Mouse (Mus musculus) cerebellum, postnatal 10 days (tissue): ENCODE data around the gene Cfap73.

Source experiments
- DNase-seq, 2 experiments: peaks; one replicate each; pipeline ENCODE4 v3.0.0; 2021; ENCODE audit warnings: mixed read lengths in 2 of 2

Cfap73 gene

DNA sequence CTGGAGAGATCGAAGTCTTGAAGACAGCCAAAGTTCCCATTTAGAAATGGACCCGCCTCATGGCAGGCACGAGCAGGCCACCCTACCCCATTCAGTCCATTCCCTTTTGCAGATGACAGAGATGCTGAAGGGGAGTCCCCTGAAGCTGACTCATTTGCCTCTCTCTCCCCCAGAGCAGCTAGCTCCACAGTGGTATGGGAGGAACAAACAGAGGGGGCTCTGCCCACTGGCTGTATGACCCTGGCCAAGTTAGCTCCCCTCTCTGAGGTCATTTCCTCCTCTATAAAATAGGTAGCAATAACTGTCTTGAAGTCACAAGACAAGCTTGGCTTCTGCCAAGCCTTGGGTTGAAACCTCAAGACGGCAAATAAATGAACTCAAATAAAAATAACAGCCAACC lies 50.5 kb downstream of the Cfap73 start:
- DNase-seq = no peak

- no peak for DNase-seq
These were observed 52.0 kb downstream of the Cfap73 start for GRCm38 (mm10) chr5:120582002-120582401.

DNA sequence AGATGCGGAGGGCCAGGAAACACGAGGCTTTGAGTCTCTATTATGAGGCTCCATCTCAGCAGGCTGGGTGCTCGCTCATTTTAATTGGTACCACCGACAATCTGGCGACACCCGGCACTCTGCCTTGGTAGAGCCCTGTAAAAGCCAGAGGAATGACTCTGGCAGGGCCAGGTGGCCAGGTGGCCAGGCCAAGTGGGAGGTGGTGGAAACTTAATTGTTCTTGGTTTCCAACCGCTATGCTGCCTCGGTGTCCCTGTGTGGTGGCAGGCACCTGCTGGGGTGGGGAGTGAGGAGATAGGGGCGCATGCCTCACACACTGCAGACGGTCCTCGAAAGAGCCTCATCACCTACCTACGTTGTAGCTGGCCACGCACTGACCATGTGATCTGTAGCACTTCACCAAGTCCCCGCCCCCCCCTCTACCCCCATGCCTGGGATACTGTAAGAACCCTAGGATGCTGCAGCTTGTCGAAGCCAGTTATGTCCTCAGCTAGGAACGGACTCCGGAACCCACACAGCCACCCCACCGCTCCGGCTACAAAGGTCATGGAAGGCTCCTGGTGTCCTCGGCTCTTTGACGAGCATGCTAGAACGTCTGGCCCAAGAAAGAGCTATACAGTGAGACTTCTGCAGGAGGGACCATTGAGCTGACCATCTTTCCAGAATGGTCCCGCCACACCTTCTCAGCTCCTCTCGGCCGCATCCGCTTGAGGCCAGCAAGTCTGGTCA lies 54.0 kb downstream of the Cfap73 start:
- DNase-seq = peak in 1 of 2 experiments; percentile 50

DNA sequence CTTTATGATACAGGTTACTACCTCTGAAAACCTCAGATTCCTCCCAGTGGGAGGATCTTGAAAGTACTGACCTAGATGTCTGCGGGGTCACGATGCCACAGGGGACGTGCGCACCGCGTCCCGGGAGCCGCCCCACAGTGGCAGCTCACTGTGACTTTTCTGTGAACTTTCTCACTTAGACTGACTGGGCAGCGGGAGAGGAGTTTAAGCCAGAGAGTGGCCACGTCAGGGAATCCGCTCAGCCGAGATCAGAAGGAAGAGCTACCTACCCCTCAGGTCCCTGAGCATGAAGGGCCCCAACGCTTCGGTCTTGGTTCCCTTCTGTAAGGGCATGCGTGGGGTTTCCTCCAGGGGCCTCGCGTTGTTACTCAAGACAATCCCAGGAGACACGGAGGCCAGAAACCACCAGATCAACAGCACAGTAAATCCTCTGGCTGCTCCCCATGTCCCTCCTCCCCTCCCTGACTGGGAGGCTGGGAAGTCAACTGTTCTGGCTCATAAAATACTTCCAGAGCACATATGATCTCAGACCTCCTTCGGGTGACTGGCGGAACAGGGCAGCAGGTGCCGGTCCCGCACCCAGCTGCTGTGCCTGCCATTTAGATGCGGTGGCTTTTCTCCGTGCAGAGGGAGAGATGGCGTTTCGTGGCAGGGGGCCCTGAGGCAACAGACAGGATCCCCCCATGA lies 54.7 kb downstream of the Cfap73 start:
- DNase-seq = peak; percentile 73 to 80

GRCm38 (mm10) chr5:120578504-120579081 lies 55.4 kb downstream of the Cfap73 start:
- DNase-seq = peak; percentile 65 to 72
